Mouse (Mus musculus) neural tube, embryonic 13.5 days (tissue): ENCODE measurements around the gene Glp2r. TPM values are rescaled to one million over a fixed set of nuclear protein-coding genes. Genes with fewer than 3 reads are reported as not detected.
A peak's percentile ranks its signal among the peaks of the same experiment; 100 is the strongest.

ENCODE experiments used
- ATAC-seq: fragments of 200-750 bp; cut with Nextera tagmentation; 2 replicates; pipeline ENCODE4 v1.8.0; 2017; ENCODE audit warnings: low read depth, mild to moderate bottlenecking, moderate TSS enrichment, moderate library complexity
- H3K27ac ChIP-seq: fragments of 300-500 bp; sonication (generic); replicated peaks from 2 replicates; pipeline ENCODE4 v1.5.1; 2015; ENCODE audit warnings: moderate library complexity, mild to moderate bottlenecking, inconsistent platforms
- H3K27me3 ChIP-seq: fragments of 300-500 bp; sonication (generic); 2 replicates; pipeline ENCODE4 v1.6.1; 2015; ENCODE audit warnings: mild to moderate bottlenecking, inconsistent platforms
- H3K36me3 ChIP-seq: fragments of 300-500 bp; sonication (generic); 2 replicates; pipeline ENCODE4 v1.6.1; 2015; ENCODE audit warnings: mild to moderate bottlenecking, inconsistent platforms
- H3K4me1 ChIP-seq: fragments of 300-500 bp; sonication (generic); replicated peaks from 2 replicates; pipeline ENCODE4 v1.6.1; 2015; ENCODE audit warnings: inconsistent platforms
- H3K4me2 ChIP-seq: fragments of 300-500 bp; sonication (generic); 2 replicates; pipeline ENCODE4 v1.6.1; 2015; ENCODE audit warnings: inconsistent platforms, mild to moderate bottlenecking, moderate library complexity
- H3K4me3 ChIP-seq: fragments of 300-500 bp; sonication (generic); 2 replicates; pipeline ENCODE4 v1.5.1; 2015; ENCODE audit warnings: mild to moderate bottlenecking, inconsistent platforms
- H3K9ac ChIP-seq: fragments of 300-500 bp; sonication (generic); 2 replicates; pipeline ENCODE4 v1.6.1; 2015; ENCODE audit warnings: moderate library complexity, mild to moderate bottlenecking, inconsistent platforms
- H3K9me3 ChIP-seq: fragments of 300-500 bp; sonication (generic); 2 replicates; pipeline ENCODE4 v1.6.1; 2016; ENCODE audit warnings: inconsistent platforms
- WGBS: fragments of 180-500 bp; shearing (Covaris S2); methylation state at CpG from one replicate; pipeline ENCODE4 v1.1.7; 2015; 5-methylcytosine and 5-hydroxymethylcytosine counted together
- polyA plus RNA-seq: library from polyadenylated mRNA; unstranded; fragments of >200 nt; fragmentation: Nextera tagmentation; extraction: Ambion mirVana; gene quantifications from 2 replicates; pipeline ENCODE4 v1.2.1, GENCODE M21; 2015

Glp2r gene
- polyA plus RNA-seq, 1 experiment from 2014 or later, result 0.15 TPM

- Histone ChIP-seq H3K4me2 (no peak overlapping the region), H3K9me3 (no peaks in the 10 kb centered on the region), H3K4me3 (no peak overlapping the region), H3K27me3 (no peaks in the 10 kb centered on the region), H3K4me1 (peaks cover 15% of the 10 kb centered on the region), H3K9ac (0 out of 2 replicates have a peak overlapping the region, but pooled peaks have one; percentile 17), H3K36me3 (no peaks in the 10 kb centered on the region), H3K27ac (no peak overlapping the region)
- 72% methylated on average over 17 of the region's 17 CpGs for WGBS
- no peak for ATAC-seq
These were observed 115.6 kb downstream of the Glp2r start for GRCm38 (mm10) chr11:67655236-67655959.

- WGBS, result 80% methylated on average over 4 of the region's 4 CpGs
- peaks cover 15% of the 10 kb centered on the region for H3K4me1 ChIP-seq
- H3K27me3 ChIP-seq, result no peaks in the 10 kb centered on the region
- H3K27ac ChIP-seq, result no peak overlapping the region
- H3K9ac ChIP-seq, result no peak overlapping the region
- no peak overlapping the region for H3K4me3 ChIP-seq
- no peaks in the 10 kb centered on the region for H3K9me3 ChIP-seq
- H3K36me3 ChIP-seq, result no peaks in the 10 kb centered on the region
- ATAC-seq, result no peak
- no peak overlapping the region for H3K4me2 ChIP-seq
These were observed 116.4 kb downstream of the Glp2r start for GRCm38 (mm10) chr11:67654514-67654913.

- Histone ChIP-seq H3K9ac (no peak overlapping the region), H3K9me3 (no peaks in the 10 kb centered on the region), H3K4me1 (peaks cover 15% of the 10 kb centered on the region), H3K27me3 (no peaks in the 10 kb centered on the region), H3K4me2 (no peak overlapping the region), H3K27ac (no peak overlapping the region), H3K36me3 (no peaks in the 10 kb centered on the region), H3K4me3 (no peak overlapping the region)
- no peak for ATAC-seq
- WGBS, result 92% methylated on average over 9 of the region's 9 CpGs
These were observed 117.3 kb downstream of the Glp2r start for GRCm38 (mm10) chr11:67653521-67654090.

- ATAC-seq, result no peak
- H3K36me3 ChIP-seq, result no peaks in the 10 kb centered on the region
- no peaks in the 10 kb centered on the region for H3K27me3 ChIP-seq
- no peak overlapping the region for H3K4me3 ChIP-seq
- no peaks in the 10 kb centered on the region for H3K9me3 ChIP-seq
- WGBS, result 29% methylated on average over 6 of the region's 6 CpGs
- H3K27ac ChIP-seq, result no peak overlapping the region
- H3K9ac ChIP-seq, result no peak overlapping the region
- peak overlapping the region; percentile 5; the same call in 1 of the 2 replicates for H3K4me2 ChIP-seq
- peaks cover 15% of the 10 kb centered on the region for H3K4me1 ChIP-seq
These were observed 118.1 kb downstream of the Glp2r start for GRCm38 (mm10) chr11:67652893-67653255.

GRCm38 (mm10) chr11:67652194-67652892 lies 118.6 kb downstream of the Glp2r start:
- Histone ChIP-seq H3K36me3 (no peaks in the 10 kb centered on the region), H3K9me3 (no peaks in the 10 kb centered on the region), H3K4me1 (peaks cover 15% of the 10 kb centered on the region), H3K4me3 (no peak overlapping the region), H3K27me3 (no peaks in the 10 kb centered on the region), H3K9ac (no peak overlapping the region), H3K27ac (no peak overlapping the region), H3K4me2 (peak overlapping the region; percentile 5; the same call in 1 of the 2 replicates)
- ATAC-seq, result 0 out of 2 replicates have a peak, but pooled peaks have one; percentile 8
- WGBS, result 19% methylated on average over 14 of the region's 14 CpGs

- Histone ChIP-seq H3K4me2 (no peak overlapping the region), H3K4me3 (no peak overlapping the region), H3K9ac (no peak overlapping the region), H3K27ac (no peak overlapping the region), H3K27me3 (no peaks in the 10 kb centered on the region), H3K4me1 (peaks cover 15% of the 10 kb centered on the region), H3K36me3 (no peaks in the 10 kb centered on the region), H3K9me3 (no peaks in the 10 kb centered on the region)
- WGBS, result 76% methylated on average over 6 of the region's 6 CpGs
- no peak for ATAC-seq
These were observed 119.2 kb downstream of the Glp2r start for GRCm38 (mm10) chr11:67651731-67652130.

GRCm38 (mm10) chr11:67649971-67650707 lies 120.8 kb downstream of the Glp2r start:
- H3K36me3 ChIP-seq, result no peaks in the 10 kb centered on the region
- no peak overlapping the region for H3K9ac ChIP-seq
- ATAC-seq, result no peak
- 60% methylated on average over 10 of the region's 10 CpGs for WGBS
- no peaks in the 10 kb centered on the region for H3K9me3 ChIP-seq
- no peak overlapping the region for H3K4me3 ChIP-seq
- no peaks in the 10 kb centered on the region for H3K27me3 ChIP-seq
- peaks cover 15% of the 10 kb centered on the region for H3K4me1 ChIP-seq
- H3K4me2 ChIP-seq, result no peak overlapping the region
- H3K27ac ChIP-seq, result no peak overlapping the region

- peaks cover 15% of the 10 kb centered on the region for H3K4me1 ChIP-seq
- no peak overlapping the region for H3K4me2 ChIP-seq
- H3K27me3 ChIP-seq, result no peaks in the 10 kb centered on the region
- H3K27ac ChIP-seq, result no peak overlapping the region
- ATAC-seq, result no peak
- WGBS, result 78% methylated on average over 11 of the region's 11 CpGs
- H3K9ac ChIP-seq, result no peak overlapping the region
- no peaks in the 10 kb centered on the region for H3K9me3 ChIP-seq
- H3K36me3 ChIP-seq, result no peaks in the 10 kb centered on the region
- no peak overlapping the region for H3K4me3 ChIP-seq
These were observed 122.1 kb downstream of the Glp2r start for GRCm38 (mm10) chr11:67648651-67649407.

GRCm38 (mm10) chr11:67647745-67648144 lies 123.2 kb downstream of the Glp2r start:
- WGBS, result 29% methylated on average over 5 of the region's 5 CpGs
- H3K27me3 ChIP-seq, result no peaks in the 10 kb centered on the region

GRCm38 (mm10) chr11:67644632-67645149 lies 126.3 kb downstream of the Glp2r start:
- Histone ChIP-seq H3K4me2 (no peak overlapping the region), H3K27ac (no peak overlapping the region), H3K4me1 (no peaks in the 10 kb centered on the region), H3K9me3 (no peaks in the 10 kb centered on the region), H3K9ac (no peak overlapping the region), H3K27me3 (no peaks in the 10 kb centered on the region), H3K4me3 (no peak overlapping the region), H3K36me3 (no peaks in the 10 kb centered on the region)
- 76% methylated on average over 6 of the region's 6 CpGs for WGBS
- no peak for ATAC-seq

More at GRCm38 (mm10) chr11:67647745-67648144, 123.2 kb downstream of the Glp2r start:
- peaks cover 11% of the 10 kb centered on the region for H3K4me1 ChIP-seq
- H3K9ac ChIP-seq, result no peak overlapping the region
- H3K4me3 ChIP-seq, result no peak overlapping the region
- H3K9me3 ChIP-seq, result no peaks in the 10 kb centered on the region
- H3K36me3 ChIP-seq, result no peaks in the 10 kb centered on the region
- ATAC-seq, result peak; percentile 40; the same call in 1 of the 2 replicates
- H3K4me2 ChIP-seq, result no peak overlapping the region
- no peak overlapping the region for H3K27ac ChIP-seq

- H3K36me3 ChIP-seq, result no peaks in the 10 kb centered on the region
- 93% methylated on average over 3 of the region's 3 CpGs for WGBS
- ATAC-seq, result no peak
- no peaks in the 10 kb centered on the region for H3K9me3 ChIP-seq
- H3K4me3 ChIP-seq, result no peak overlapping the region
- H3K9ac ChIP-seq, result no peak overlapping the region
- no peaks in the 10 kb centered on the region; the same call in 1 of the 2 replicates for H3K4me1 ChIP-seq
- H3K27me3 ChIP-seq, result no peaks in the 10 kb centered on the region
- no peak overlapping the region for H3K4me2 ChIP-seq
- H3K27ac ChIP-seq, result no peak overlapping the region
These were observed 127.5 kb downstream of the Glp2r start for GRCm38 (mm10) chr11:67643465-67643864.
